Mouse (Mus musculus) lung, postnatal 10 days (tissue): ENCODE measurements around the gene L3hypdh.

Experiments used
- DNase-seq: peaks from one replicate; pipeline ENCODE4 v3.0.0; 2021

Gene L3hypdh

GRCm38 (mm10) chr12:72085329-72086165 lies at the start of gene L3hypdh, which contains the start of gene Jkamp:
Gene L3hypdh, minus strand, starts transcription at chr12:72085439.
Gene Jkamp, plus strand, starts transcription at chr12:72085589.
- DNase-seq = peak; percentile 100

GRCm38 (mm10) chr12:72129203-72129602 lies 44.0 kb upstream of the L3hypdh start:
- no peak for DNase-seq

- peak; percentile 11 for DNase-seq
Measured at GRCm38 (mm10) chr12:72115686-72116345, 30.6 kb upstream of the L3hypdh start.

GRCm38 (mm10) chr12:72115126-72115525 lies 29.9 kb upstream of the L3hypdh start:
- DNase-seq = no peak

GRCm38 (mm10) chr12:72104525-72105281 lies 19.5 kb upstream of the L3hypdh start:
- DNase-seq = peak; percentile 76

GRCm38 (mm10) chr12:72104027-72104426 lies 18.8 kb upstream of the L3hypdh start:
- no peak for DNase-seq

- DNase-seq = no peak
Measured at GRCm38 (mm10) chr12:72102776-72103175, 17.5 kb upstream of the L3hypdh start.

DNA sequence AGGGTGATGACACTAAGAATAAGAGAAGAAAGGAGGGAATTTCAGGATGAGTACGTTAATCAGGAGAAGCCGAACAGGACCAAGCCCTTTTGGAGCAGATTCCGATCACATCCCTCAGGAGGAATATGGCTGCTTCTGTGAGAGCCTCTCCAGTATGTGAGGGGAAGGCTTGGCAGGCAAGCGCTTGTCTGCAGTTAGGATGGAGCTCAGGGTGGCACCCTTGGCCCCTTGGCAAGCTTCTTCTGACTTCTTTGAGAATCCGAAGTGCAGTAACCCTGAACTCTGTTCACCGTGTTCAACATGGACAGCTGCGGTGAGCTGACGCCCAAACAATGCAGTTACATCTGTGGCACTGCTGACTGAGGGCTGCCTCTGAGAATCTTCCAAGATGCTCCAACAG lies 11.7 kb upstream of the L3hypdh start:
- no peak for DNase-seq

- DNase-seq = no peak
Measured at GRCm38 (mm10) chr12:72089802-72090201, 4.6 kb upstream of the L3hypdh start.

- no peak for DNase-seq
Measured at GRCm38 (mm10) chr12:72086166-72086825, 1.1 kb upstream of the L3hypdh start.

DNA sequence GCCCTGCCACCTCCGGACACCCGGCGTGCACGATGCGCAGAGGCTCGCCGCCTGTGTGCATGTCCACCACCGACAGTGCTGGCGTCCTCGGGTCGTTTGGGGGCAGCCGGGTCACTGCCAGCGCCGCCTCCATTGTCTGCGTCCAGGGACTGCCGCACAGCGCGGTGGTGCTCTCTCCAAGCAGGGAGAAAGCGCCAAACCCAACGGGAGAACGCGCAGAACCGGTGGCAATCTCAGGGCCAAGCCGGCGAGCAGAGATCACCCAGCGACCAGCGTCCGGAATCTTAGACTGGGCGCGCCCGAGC lies 263 bp downstream of the L3hypdh start:
- no peak for DNase-seq

DNA sequence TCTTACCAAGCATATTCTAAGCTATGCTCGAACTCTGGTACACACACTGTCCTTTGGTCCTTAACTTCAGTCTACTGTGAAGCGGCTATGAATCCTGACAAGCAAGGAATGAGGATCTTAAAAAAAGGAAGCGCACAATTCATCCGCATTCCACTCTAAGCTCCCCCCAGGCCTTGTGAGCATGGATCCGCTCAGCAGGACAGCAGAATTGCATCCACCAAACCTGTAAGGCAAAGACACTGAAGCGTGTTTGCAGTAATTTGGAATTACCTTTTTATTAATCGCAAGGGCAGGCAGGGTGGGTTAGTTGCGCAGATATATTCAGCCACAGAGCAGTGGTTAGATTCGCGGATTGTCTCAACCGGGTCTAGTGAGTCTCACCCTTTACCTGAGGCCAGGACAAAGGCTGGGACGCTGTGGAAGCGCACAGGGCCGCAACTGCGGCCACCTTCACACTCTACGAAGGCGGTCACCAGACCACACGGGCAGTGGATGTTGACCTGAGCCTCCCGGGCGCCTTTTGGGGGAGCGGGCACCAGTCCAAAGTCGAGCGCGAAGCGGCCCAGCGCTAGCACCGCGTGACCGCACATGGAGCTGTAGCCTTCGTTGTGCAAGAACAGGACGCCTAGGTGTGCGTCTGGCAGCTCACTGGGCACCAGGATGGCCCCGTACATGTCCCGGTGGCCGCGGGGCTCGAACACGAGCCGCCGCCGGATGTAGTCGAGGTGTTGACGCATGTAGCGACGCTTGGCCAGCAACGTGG lies 797 bp downstream of the L3hypdh start:
- DNase-seq = peak; percentile 63

DNA sequence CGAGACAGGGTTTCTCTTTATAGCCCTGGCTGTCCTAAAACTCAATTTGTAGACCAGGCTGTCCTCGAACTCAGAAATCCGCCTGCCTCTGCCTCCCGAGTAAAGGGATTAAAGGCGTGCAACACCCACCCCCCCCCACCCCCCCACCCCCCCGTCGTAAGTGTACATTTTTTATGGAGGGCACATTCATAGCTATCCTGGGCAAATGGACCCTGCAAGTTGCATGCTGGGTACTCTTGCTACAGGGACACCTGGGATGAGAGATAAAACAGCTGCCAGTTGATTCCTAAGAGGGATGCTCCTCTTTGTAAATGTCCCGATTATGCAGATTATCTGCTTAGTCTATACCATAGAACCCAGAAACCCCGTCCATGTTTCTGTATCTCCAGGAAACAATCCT lies 2.0 kb downstream of the L3hypdh start:
- DNase-seq = no peak

- DNase-seq = peak; percentile 52
Measured at GRCm38 (mm10) chr12:72082370-72082769, 2.9 kb downstream of the L3hypdh start.

- no peak for DNase-seq
Measured at GRCm38 (mm10) chr12:72081961-72082360, 3.3 kb downstream of the L3hypdh start.

DNA sequence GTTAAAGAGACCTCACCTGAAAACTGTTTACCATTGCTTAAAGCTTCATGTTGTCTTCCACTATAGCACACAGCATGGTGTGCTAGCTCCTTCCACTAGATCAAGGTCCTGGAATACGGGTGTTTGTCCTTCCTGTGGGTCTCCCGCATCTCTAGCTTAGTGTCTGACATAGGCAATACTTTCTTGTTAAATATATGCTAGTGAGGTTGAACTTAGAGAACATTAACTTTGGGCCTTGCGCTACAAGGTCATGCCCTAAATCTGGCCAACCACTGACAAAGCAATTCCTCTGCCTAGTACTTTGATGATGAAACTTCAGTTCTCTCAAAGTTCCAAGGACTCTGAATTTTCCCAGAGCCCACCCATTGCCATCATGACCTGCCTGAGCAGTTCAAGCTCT lies 7.0 kb downstream of the L3hypdh start:
- DNase-seq = no peak

DNA sequence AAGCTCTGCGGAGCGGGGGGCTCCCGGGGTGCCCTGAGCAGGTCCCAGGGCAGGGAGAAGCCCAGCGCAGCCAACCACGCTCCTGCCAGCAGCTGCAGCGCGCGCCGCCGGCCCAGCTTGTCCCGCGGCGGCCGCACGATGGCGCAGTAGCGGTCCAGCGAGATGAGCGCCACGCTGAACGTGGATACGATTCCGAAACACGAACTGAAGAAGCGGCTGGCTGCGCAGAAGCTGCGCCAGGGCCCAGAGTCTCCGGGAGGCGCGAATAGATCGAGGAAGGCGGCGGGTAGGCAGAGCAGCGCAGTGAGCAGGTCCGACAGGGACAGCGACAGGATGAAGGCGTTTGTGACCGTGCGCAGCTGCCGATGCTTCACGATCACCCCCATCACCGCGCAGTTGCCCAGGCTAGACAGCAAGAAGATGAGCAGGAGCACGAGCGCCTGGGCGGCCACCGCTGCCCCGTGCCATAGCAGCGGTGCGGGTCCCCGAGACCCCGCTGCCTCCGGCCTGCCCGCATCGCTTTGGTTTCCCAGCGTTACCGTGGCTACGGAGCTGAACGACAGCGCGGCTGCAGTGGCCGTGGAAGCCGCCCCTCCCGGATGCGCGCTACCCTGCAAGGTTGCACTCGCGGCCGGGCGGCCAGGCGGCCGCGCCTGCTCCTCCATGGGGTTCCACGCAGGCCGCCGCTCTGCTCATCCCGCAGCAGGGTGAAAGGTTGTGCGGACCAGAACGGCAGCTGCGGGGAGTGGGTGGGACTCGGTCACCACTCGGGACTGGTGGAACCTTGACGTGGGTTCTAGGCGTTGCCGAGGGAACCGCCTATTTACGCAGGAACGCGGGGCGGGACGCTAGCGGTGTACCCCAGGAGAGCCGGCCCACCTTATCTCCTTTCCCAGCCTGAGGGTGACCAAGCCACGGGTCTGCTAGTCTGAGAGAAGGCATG lies 14.6 kb downstream of the L3hypdh start, which contains the start of gene Gpr135:
Gene Gpr135, minus strand, starts transcription at position 799 of the 943 bp plus-strand sequence.
- peak; percentile 88 for DNase-seq

GRCm38 (mm10) chr12:72069626-72070326 lies 15.5 kb downstream of the L3hypdh start:
- no peak for DNase-seq

GRCm38 (mm10) chr12:72057780-72058179 lies 27.5 kb downstream of the L3hypdh start:
- no peak for DNase-seq

DNA sequence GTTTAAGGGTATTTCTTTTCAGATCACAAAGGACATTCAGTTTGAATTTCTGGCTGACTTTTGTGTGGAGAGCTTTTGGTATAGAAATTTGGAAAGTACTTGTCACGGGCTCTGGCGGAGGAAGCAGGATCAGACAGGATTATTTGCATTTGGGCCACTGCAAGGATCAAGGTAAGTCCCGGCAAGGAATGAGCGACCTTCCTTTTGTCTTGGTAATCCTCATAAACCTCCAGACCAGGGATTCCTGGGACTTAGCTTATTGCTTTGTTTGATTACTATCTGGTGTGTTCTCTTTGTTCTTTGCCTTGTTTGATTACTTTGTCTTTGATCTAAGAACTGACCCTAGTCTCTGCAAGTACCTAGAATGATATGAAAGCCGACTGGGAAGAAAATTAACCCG lies 31.4 kb downstream of the L3hypdh start:
- no peak for DNase-seq
